Mouse (Mus musculus) ZHBTc4 (cell line): ENCODE data around the gene Spata2l.
A peak's percentile ranks its signal among the peaks of the same experiment; 100 is the strongest.
"Not testable (repeated sequence)": the region's sequence is repeated elsewhere in the genome, so short reads cannot be mapped to it uniquely, and the experiment has no call there.

Source experiments
- DNase-seq: peaks from one replicate; pipeline ENCODE4 v3.0.0-alpha.2; 2011; ENCODE audit warnings: low read depth, low spot score

Gene Spata2l

GRCm38 (mm10) chr8:123247748-123248147, 11.7 kb upstream of the Spata2l start:
- DNase-seq = no peak

- DNase-seq = no peak
Observed at GRCm38 (mm10) chr8:123245543-123245942, 9.5 kb upstream of the Spata2l start.

GRCm38 (mm10) chr8:123244382-123244781, 8.3 kb upstream of the Spata2l start:
- no peak for DNase-seq

DNA sequence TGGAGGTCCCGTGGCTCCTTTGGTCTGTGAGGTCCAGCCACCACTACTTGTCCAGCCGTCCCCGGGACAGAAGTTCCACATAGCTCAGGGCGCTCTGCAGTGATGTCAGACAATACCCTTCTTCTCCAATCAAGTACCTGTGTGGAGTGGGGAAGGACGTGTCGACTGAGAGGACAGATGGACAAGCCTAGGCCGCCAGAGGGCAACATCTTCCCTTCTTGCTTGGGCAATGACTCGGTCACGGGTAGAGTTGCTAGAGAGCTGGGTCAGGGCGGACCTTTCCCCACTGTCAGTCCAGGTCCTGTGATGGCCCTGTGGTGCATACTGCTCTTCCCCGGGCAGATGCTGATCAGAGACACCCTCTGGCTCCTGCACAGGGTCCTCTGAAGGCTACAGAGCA, 7.0 kb upstream of the Spata2l start:
- no peak for DNase-seq

GRCm38 (mm10) chr8:123242107-123242923, 6.3 kb upstream of the Spata2l start:
- DNase-seq = no peak

DNA sequence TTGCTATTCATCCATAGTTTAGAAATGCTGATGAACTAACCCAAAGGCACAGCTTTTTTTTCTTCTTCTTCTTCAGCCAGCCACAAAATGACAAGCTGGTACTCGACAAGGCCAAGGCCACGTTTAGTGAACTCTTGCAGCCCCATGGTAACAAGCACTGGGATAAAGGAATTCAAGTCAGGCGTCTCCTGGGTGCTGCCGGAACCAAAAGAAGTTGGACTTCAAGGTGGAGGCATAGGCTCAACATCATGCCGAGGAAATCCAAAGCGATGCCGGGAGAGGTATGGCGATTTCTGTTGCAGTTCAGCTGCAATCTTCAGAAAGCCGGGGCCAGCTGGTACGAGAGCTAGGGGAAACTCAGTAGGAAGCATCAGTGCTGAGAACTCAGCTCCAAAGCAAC, 3.4 kb upstream of the Spata2l start:
- DNase-seq = no peak

GRCm38 (mm10) chr8:123234918-123235519, 1.0 kb downstream of the Spata2l start:
- peak; percentile 40 for DNase-seq

DNA sequence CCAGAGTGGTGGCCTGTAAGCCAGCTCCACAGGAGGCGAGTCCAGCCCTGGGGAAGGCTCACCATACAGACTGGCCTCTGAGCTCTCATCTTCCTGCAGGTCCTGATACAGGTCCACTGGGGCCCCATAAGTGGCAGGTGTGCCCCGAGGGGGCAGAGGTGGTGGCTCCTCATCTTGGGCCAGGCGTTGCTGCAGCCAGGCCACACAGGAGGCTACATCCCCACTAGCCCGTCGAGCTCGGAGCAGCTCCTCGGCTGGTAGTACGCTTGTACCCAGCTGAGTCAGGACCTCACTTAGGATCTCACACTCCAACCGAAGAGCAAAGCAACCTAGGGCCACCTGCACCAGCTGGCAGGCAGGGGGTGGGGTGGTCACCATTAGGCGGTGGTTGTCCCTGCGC, 2.3 kb downstream of the Spata2l start:
- DNase-seq = no peak

DNA sequence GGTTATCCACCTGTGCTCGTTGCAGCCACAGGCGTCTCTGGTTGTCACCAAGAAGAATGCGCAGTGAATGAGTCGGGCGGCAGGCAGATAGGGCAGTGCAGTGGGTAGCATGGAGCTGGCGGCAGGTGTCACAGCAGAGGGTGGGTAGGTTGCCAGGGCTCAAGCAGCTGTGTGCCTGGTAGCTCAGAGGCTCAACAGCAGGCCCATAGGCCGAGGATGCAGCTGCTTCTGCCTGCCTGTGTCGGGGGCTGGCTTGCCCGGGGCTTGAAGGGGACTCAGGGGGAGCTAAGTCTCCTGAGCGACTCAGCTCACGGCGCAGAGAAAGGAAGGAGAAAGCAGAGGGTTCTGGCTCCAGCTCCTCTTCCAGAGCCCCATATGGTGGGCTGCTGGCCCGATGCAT, 2.7 kb downstream of the Spata2l start:
- no peak for DNase-seq

- DNase-seq = no peak
Observed at GRCm38 (mm10) chr8:123232553-123232952, 3.5 kb downstream of the Spata2l start.

- DNase-seq = no peak
Observed at GRCm38 (mm10) chr8:123231742-123232141, 4.3 kb downstream of the Spata2l start.

GRCm38 (mm10) chr8:123230326-123230725, 5.7 kb downstream of the Spata2l start:
- not testable (repeated sequence) for DNase-seq

- DNase-seq = no peak
Observed at GRCm38 (mm10) chr8:123228416-123228815, 7.6 kb downstream of the Spata2l start.

DNA sequence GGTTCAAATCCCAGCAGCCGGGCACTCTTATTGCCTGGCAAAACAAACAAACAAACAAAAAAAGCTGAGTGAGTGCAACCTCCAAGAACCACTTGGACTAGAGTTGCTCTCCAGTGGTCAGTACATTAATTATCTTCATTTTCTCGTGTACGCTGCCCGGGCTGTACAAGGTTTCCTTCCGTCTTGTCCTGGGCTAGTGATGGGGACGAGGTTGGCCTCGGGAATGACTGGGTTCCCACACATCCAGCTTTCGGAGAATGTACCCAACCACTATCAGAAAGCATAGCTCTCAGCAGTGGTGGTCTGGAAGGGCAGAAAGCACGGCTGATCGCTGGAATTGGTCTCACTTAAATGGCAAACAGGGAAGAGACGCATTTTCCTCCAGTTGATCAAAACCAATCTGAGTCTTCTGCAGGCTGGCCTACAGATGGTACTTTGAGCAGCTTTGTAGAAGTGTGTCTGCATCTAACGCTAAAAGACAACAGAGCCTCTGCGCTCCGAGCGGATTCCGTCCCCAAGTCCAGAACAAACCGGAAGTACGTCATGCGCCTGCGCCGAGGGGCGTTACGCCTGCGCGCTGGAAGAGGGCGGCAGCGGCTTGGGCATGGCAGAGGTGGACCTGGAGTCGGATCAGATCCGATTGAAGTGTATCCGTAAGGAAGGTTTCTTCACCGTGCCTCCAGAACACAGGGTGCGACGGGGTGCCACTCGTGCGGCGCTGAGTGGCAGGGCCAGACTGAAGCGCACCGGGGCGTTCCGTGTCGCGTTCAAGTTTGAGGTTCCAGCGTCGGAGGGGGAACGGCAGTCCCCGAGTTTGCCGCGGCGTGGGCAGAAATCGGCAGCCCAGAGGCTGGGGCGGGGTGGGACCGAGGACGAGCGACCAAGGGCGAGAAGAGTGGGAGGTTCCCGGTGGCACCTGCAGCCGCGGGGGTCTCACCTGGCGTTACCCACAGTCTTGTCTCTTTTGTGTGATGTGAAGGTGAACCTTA, 11.5 kb downstream of the Spata2l start, which contains the start of gene Cdk10:
Gene Cdk10 (plus strand): TSS at position 565 of the 989 bp plus-strand sequence.
- DNase-seq = peak; percentile 95

DNA sequence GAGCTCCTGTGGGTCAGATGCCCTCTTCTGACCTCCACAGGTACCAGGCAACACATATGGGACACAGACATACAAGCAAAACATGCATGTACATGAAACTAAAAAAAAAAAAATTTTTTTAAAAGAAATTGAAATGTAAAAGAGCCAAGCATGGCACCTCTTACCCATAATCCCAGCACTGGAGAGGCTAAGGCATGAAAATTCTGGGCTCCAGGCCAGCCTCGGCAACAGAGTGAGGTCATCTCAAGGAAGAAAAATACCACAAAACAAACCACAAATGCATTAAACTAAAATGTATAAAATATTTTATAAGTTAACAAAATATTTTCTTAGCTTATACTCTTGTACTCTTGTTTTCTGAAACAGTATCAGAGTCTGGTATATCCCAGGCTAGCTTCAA, 15.1 kb downstream of the Spata2l start:
- DNase-seq = no peak

- no peak for DNase-seq
Observed at GRCm38 (mm10) chr8:123215430-123215829, 20.6 kb downstream of the Spata2l start.

DNA sequence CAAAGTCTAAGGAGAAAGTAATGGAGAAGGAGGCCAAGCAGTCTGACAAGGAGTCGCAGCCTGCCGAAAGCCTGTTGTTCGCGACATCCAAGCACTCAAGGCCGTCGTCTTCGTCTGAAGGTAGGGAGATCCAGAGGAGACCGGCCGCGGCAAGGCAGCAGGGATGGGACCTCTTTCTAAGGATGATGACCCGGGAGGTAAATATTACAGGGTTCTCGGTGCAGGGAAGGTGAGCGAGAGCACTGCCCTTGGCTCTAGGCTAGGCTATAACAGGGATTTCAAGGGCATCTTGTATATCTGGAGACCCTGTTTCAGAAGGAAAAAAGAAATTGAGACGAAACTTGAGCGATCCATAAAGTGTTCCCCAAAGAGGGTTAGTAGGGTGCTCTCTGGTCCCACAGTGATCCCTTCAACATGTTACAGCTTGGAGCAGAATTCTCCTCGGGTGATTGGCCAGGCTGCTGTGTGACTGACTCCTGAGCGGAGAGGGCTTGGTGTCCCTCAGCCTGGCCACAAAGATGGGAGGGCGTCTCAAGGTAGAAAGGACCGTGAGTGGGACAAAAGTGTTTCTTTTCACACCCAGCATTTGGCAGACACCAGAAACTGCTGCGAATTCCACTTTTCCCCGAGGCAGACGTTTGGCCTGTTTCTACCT, 22.8 kb downstream of the Spata2l start:
- no peak for DNase-seq

DNA sequence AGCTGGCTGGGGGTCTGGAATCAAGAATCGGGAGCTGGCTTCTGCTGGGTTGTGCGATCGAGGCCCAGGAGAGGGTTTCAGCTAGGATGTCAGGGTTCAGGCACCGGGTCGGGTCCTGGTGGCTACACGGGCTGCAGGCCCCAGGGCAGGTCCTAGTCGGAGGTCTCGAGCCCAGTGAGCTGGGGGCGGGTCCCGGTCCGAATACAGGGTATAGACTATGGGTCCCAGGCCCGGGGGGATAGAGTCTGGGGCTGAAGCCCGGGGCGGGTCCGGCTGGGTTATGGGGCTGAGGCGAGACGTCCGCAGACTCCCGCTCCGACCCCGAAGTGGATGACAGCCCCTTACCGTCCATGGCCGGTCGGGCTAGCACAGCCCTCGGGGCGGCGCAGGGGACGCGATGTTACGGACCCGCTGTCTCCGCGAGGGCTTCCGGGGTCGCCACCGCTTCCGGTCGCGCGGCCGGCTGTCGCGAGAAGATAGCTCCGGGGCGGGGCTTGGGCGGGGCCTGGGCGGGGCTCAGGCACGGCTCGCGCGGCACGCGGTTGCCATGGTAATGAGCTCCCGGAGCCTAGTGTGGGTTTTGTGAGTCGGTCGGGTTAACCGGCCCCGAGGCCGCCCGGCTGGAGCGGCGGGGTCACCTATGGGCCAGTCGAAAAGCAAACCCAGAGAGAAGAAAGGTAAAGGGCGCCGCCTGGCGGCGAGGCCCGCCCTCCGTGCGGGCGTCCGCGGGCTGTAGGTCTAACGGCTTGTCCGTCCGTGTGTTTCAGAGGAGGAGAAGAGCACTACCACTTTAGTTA, 23.5 kb downstream of the Spata2l start, which contains the start of the genes Chmp1a and Spata33:
Gene Chmp1a (minus strand): TSS at position 443 of the 797 bp plus-strand sequence.
Gene Spata33 (plus strand): TSS at position 512 of the 797 bp plus-strand sequence.
- DNase-seq = peak; percentile 98

DNA sequence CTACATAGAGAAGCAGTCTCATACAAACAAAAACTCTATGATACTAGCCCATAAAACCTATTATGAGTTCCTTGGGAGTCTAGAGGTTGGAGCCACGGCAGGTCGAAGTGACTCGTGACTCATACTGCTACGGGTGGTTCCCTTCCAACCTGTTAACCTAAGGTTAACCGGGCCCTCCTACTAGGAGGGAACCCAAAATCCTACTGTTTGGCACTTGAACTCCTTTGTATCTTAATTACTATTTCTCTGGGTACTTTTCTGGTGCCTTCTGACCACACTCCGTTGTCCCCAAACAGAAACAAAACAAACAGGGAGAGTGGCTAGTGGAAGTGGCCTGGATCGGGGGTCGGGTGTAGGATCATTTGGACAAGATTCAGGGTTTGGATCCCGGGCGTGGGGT, 24.2 kb downstream of the Spata2l start:
- DNase-seq = no peak

- DNase-seq = no peak
Observed at GRCm38 (mm10) chr8:123203571-123203970, 32.5 kb downstream of the Spata2l start.
